Mouse (Mus musculus) midbrain, embryonic 13.5 days (tissue): ENCODE data around the gene Syt13. TPM values are rescaled to one million over a fixed set of nuclear protein-coding genes. Genes with fewer than 3 reads are reported as not detected.
A peak's percentile ranks its signal among the peaks of the same experiment; 100 is the strongest.

ENCODE experiments used
- ATAC-seq: fragments of 200-750 bp; cut with Nextera tagmentation; 2 replicates; pipeline ENCODE4 v1.8.0; 2017; ENCODE audit warnings: mild to moderate bottlenecking, moderate TSS enrichment, moderate library complexity
- H3K27ac ChIP-seq: fragments of 300-500 bp; sonication (generic); 2 replicates; pipeline ENCODE4 v1.5.1; 2015; ENCODE audit warnings: inconsistent platforms, mild to moderate bottlenecking, moderate library complexity
- H3K27me3 ChIP-seq: fragments of 300-500 bp; sonication (generic); 2 replicates; pipeline ENCODE4 v1.6.1; 2015; ENCODE audit warnings: mild to moderate bottlenecking, inconsistent platforms
- H3K36me3 ChIP-seq: fragments of 300-500 bp; sonication (generic); 2 replicates; pipeline ENCODE4 v1.6.1; 2015; ENCODE audit warnings: mild to moderate bottlenecking, inconsistent platforms
- H3K4me1 ChIP-seq: fragments of 300-500 bp; sonication (generic); replicated peaks from 2 replicates; pipeline ENCODE4 v1.6.1; 2015; ENCODE audit warnings: inconsistent platforms
- H3K4me2 ChIP-seq: fragments of 300-500 bp; sonication (generic); replicated peaks from 2 replicates; pipeline ENCODE4 v1.6.1; 2015; ENCODE audit warnings: moderate library complexity, mild to moderate bottlenecking, inconsistent platforms
- H3K4me3 ChIP-seq: fragments of 300-500 bp; sonication (generic); replicated peaks from 2 replicates; pipeline ENCODE4 v1.5.1; 2015; ENCODE audit warnings: mild to moderate bottlenecking, inconsistent platforms
- H3K9ac ChIP-seq: fragments of 300-500 bp; sonication (generic); replicated peaks from 2 replicates; pipeline ENCODE4 v1.6.1; 2015; ENCODE audit warnings: mild to moderate bottlenecking, inconsistent platforms
- H3K9me3 ChIP-seq: fragments of 300-500 bp; sonication (generic); 2 replicates; pipeline ENCODE4 v1.6.1; 2016; ENCODE audit warnings: mild to moderate bottlenecking, inconsistent platforms
- WGBS: fragments of 180-500 bp; shearing (Covaris S2); methylation state at CpG from one replicate; pipeline ENCODE4 v1.1.7; 2015; 5-methylcytosine and 5-hydroxymethylcytosine counted together
- polyA plus RNA-seq: library from polyadenylated mRNA; unstranded; fragments of >200 nt; fragmentation: Nextera tagmentation; extraction: Ambion mirVana; gene quantifications from 2 replicates; pipeline ENCODE4 v1.2.1, GENCODE M21; 2015

Syt13 gene
- polyA plus RNA-seq, 1 experiment from 2014 or later: 62.3 TPM

DNA sequence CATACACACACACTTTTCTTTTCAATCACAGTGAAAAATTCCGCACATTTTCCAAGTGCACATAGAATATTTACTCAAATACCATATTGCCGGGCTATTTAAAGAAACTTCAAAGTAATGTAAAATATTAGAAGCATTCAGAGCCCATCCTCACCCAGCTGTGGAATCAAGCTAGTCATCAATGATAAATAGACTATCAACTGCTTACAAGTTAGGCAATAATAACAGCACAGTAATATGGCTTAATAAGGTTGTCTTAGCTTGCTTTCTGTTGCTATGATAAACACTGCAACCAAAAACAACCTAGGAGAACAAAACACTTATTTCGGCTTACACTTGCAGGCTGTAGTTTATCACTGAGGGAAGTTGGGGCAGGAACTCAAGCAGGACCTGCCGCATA lies 22.4 kb upstream of the Syt13 start:
- H3K27ac ChIP-seq: no peak overlapping the region
- no peak overlapping the region for H3K4me2 ChIP-seq
- H3K27me3 ChIP-seq: no peaks in the 10 kb centered on the region
- H3K9me3 ChIP-seq: no peaks in the 10 kb centered on the region
- WGBS: 94% methylated on average over 4 of the region's 4 CpGs
- H3K36me3 ChIP-seq: no peaks in the 10 kb centered on the region
- H3K4me1 ChIP-seq: no peaks in the 10 kb centered on the region
- no peak for ATAC-seq
- no peak overlapping the region for H3K9ac ChIP-seq
- H3K4me3 ChIP-seq: no peak overlapping the region

DNA sequence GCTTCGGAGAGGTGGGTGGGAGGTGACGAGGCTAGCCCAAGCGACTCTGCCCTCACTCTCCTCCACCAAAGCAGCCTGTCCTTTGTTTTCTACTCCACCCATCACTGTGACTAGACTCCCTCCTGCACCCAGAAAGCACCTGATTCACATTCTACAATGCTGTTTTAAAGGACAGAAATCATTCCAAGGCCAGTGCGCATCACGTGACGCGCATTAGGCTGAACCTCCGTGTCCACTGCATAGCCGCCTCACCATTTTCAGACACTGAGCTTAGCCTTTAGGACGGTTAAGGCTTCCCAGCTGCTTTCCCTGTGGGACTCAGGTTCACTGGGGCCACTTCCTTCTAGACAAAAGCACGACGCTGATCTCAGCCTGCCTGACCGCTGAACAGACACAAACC lies 11.2 kb upstream of the Syt13 start:
- H3K9ac ChIP-seq: no peak overlapping the region
- 76% methylated on average over 13 of the region's 13 CpGs for WGBS
- H3K9me3 ChIP-seq: 0 out of 2 replicates have a peak, but pooled peaks cover 5% of the 10 kb centered on the region
- 0 out of 2 replicates have a peak, but pooled peaks cover 6% of the 10 kb centered on the region for H3K4me1 ChIP-seq
- no peak overlapping the region for H3K4me2 ChIP-seq
- 0 out of 2 replicates have a peak overlapping the region, but pooled peaks have one; percentile 27 for H3K27ac ChIP-seq
- no peaks in the 10 kb centered on the region for H3K36me3 ChIP-seq
- 0 out of 2 replicates have a peak, but pooled peaks have one; percentile 10 for ATAC-seq
- H3K27me3 ChIP-seq: no peaks in the 10 kb centered on the region
- no peak overlapping the region for H3K4me3 ChIP-seq

- 33% methylated on average over 8 of the region's 8 CpGs for WGBS
- no peak overlapping the region for H3K4me2 ChIP-seq
These were observed 10.5 kb upstream of the Syt13 start for GRCm38 (mm10) chr2:92904307-92904859.

GRCm38 (mm10) chr2:92910371-92910770 lies 4.5 kb upstream of the Syt13 start:
- no peak overlapping the region for H3K9ac ChIP-seq
- H3K36me3 ChIP-seq: no peaks in the 10 kb centered on the region
- H3K4me3 ChIP-seq: no peak overlapping the region
- 76% methylated on average over 4 of the region's 4 CpGs for WGBS
- 0 out of 2 replicates have a peak, but pooled peaks cover 5% of the 10 kb centered on the region for H3K27me3 ChIP-seq
- H3K27ac ChIP-seq: no peak overlapping the region
- 0 out of 2 replicates have a peak, but pooled peaks cover 5% of the 10 kb centered on the region for H3K9me3 ChIP-seq
- no peak overlapping the region for H3K4me2 ChIP-seq
- H3K4me1 ChIP-seq: peaks cover 35% of the 10 kb centered on the region
- ATAC-seq: no peak

More at GRCm38 (mm10) chr2:92904307-92904859, 10.5 kb upstream of the Syt13 start:
- Histone ChIP-seq H3K27me3 (no peaks in the 10 kb centered on the region), H3K4me1 (0 out of 2 replicates have a peak, but pooled peaks cover 6% of the 10 kb centered on the region), H3K36me3 (no peaks in the 10 kb centered on the region), H3K9ac (no peak overlapping the region), H3K4me3 (no peak overlapping the region), H3K27ac (no peak overlapping the region), H3K9me3 (0 out of 2 replicates have a peak, but pooled peaks cover 5% of the 10 kb centered on the region)
- ATAC-seq: peak; percentile 71

GRCm38 (mm10) chr2:92912312-92912711 lies 2.6 kb upstream of the Syt13 start:
- Histone ChIP-seq H3K4me1 (peaks cover 52% of the 10 kb centered on the region), H3K36me3 (no peaks in the 10 kb centered on the region), H3K27me3 (0 out of 2 replicates have a peak, but pooled peaks cover 5% of the 10 kb centered on the region), H3K9me3 (0 out of 2 replicates have a peak, but pooled peaks cover 5% of the 10 kb centered on the region), H3K9ac (no peak overlapping the region), H3K27ac (peak overlapping the region; percentile 84), H3K4me3 (no peak overlapping the region), H3K4me2 (no peak overlapping the region)
- ATAC-seq: peak; percentile 66

- WGBS: 9% methylated on average over 9 of the region's 9 CpGs
- ATAC-seq: no peak
- Histone ChIP-seq H3K4me1 (peaks cover 62% of the 10 kb centered on the region), H3K4me3 (no peak overlapping the region), H3K9ac (no peak overlapping the region), H3K36me3 (no peaks in the 10 kb centered on the region), H3K27me3 (peaks cover 5% of the 10 kb centered on the region; the same call in 1 of the 2 replicates), H3K27ac (peak overlapping the region; percentile 84), H3K9me3 (no peaks in the 10 kb centered on the region), H3K4me2 (peak overlapping the region; percentile 83)
These were observed 1.6 kb upstream of the Syt13 start for GRCm38 (mm10) chr2:92913295-92913694.

GRCm38 (mm10) chr2:92915659-92916631 lies 1.0 kb downstream of the Syt13 start:
- Histone ChIP-seq H3K27me3 (peaks cover 5% of the 10 kb centered on the region; the same call in 1 of the 2 replicates), H3K36me3 (no peaks in the 10 kb centered on the region), H3K4me1 (peaks cover 86% of the 10 kb centered on the region), H3K27ac (peak overlapping the region; percentile 84), H3K4me2 (peak overlapping the region; percentile 83), H3K9me3 (no peaks in the 10 kb centered on the region), H3K4me3 (peak overlapping the region; percentile 54), H3K9ac (peak overlapping the region; percentile 77)
- WGBS: 9% methylated on average over 8 of the region's 10 CpGs
- ATAC-seq: peak; percentile 5

GRCm38 (mm10) chr2:92917405-92918142 lies 2.7 kb downstream of the Syt13 start:
- peaks cover 5% of the 10 kb centered on the region; the same call in 1 of the 2 replicates for H3K27me3 ChIP-seq
- peak overlapping the region; percentile 46; the same call in 1 of the 2 replicates for H3K9ac ChIP-seq
- 0 out of 2 replicates have a peak overlapping the region, but pooled peaks have one; percentile 22 for H3K27ac ChIP-seq
- 58% methylated on average over 7 of the region's 7 CpGs for WGBS
- no peak for ATAC-seq
- H3K4me3 ChIP-seq: peak overlapping the region; percentile 17
- no peaks in the 10 kb centered on the region for H3K9me3 ChIP-seq
- H3K4me1 ChIP-seq: peaks cover 88% of the 10 kb centered on the region
- H3K36me3 ChIP-seq: no peaks in the 10 kb centered on the region
- peak overlapping the region; percentile 42 for H3K4me2 ChIP-seq

GRCm38 (mm10) chr2:92920709-92921108 lies 5.8 kb downstream of the Syt13 start:
- peak overlapping the region; percentile 52 for H3K27ac ChIP-seq
- no peaks in the 10 kb centered on the region for H3K36me3 ChIP-seq
- no peak overlapping the region for H3K4me3 ChIP-seq
- H3K4me2 ChIP-seq: 0 out of 2 replicates have a peak overlapping the region, but pooled peaks have one; percentile 1
- peaks cover 64% of the 10 kb centered on the region for H3K4me1 ChIP-seq
- no peak overlapping the region for H3K9ac ChIP-seq
- H3K27me3 ChIP-seq: no peaks in the 10 kb centered on the region; the same call in 1 of the 2 replicates
- H3K9me3 ChIP-seq: no peaks in the 10 kb centered on the region
- 27% methylated on average over 4 of the region's 4 CpGs for WGBS
- ATAC-seq: peak; percentile 86

- no peak for ATAC-seq
- no peaks in the 10 kb centered on the region for H3K36me3 ChIP-seq
- WGBS: 69% methylated on average over 6 of the region's 6 CpGs
These were observed 9.9 kb downstream of the Syt13 start for GRCm38 (mm10) chr2:92924677-92925259.

DNA sequence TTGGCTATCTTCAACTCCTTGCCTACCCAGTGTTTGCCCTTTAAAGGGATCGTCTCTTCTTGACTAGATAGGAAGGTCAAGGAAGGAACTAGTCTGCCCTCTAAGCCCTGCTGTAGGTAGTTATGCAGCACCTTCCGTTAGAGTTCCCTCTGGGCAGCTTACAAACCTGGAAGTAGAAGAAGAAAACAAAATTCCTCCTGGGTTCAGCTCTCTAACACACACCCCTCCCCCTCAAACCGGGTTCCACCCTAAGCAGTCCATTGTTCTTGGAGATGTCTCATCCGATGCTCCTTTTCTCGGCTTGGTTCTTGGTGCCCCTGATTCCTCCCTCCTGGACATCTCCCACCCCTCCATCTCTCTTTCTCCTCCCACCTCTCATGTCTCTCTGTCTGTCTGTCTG lies 14.8 kb downstream of the Syt13 start:
- H3K4me1 ChIP-seq: peaks cover 14% of the 10 kb centered on the region
- 76% methylated on average over 5 of the region's 5 CpGs for WGBS
- no peaks in the 10 kb centered on the region for H3K27me3 ChIP-seq
- H3K9me3 ChIP-seq: no peaks in the 10 kb centered on the region
- H3K9ac ChIP-seq: no peak overlapping the region
- H3K36me3 ChIP-seq: no peaks in the 10 kb centered on the region
- no peak overlapping the region for H3K4me2 ChIP-seq
- ATAC-seq: no peak
- H3K4me3 ChIP-seq: no peak overlapping the region
- no peak overlapping the region for H3K27ac ChIP-seq

More at GRCm38 (mm10) chr2:92924677-92925259, 9.9 kb downstream of the Syt13 start:
- no peak overlapping the region for H3K27ac ChIP-seq
- no peak overlapping the region for H3K9ac ChIP-seq
- no peaks in the 10 kb centered on the region for H3K9me3 ChIP-seq
- no peak overlapping the region for H3K4me3 ChIP-seq
- no peak overlapping the region for H3K4me2 ChIP-seq
- no peaks in the 10 kb centered on the region for H3K27me3 ChIP-seq
- H3K4me1 ChIP-seq: peaks cover 28% of the 10 kb centered on the region
